Mouse (Mus musculus): ENCODE data around the gene Mmel1.

Mmel1 gene

DNA sequence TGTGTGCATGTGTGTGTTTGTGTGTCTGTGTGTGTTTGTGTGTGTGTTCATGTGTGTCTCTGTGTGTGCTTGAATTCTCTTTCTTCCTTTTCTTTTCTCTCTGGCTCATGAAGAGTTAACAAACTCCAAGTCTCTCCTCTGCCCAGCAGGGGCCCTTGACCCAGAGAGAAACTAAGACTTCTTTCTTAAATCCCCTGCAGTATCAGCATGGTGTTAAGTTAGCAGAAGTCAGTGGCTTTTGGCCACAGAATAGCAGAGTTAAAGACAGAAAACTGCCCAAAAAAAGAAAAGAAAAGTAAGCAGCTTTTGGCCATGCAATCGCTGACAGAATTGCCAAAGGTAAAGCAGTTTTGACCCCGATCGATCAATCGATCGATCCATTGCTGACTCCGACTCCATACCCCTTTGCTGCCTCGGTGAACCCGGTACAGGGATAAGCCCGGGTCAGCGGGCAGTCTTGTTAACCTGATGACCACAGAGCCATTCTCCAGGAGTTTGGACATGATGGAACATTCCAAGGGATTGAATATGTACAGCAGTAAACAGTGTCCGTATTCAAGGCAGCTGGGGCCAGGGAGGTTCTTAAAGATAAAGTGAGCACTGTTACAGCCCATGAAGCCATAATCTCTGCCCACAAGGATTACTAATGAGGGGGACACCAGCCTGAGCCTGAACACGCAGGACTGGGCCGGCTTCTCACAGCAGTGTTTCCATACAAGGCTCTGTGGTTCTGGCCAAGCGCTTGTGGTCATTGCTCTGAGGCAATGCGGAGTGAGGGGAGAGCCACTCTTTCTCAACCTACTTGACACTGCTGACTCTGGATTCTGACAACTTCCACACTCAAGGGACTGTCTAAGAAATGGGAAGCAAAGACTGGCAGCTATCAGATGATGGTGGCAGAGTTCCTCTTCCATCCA, 41.5 kb downstream of the Mmel1 start:
- DNase-seq = no peak

DNA sequence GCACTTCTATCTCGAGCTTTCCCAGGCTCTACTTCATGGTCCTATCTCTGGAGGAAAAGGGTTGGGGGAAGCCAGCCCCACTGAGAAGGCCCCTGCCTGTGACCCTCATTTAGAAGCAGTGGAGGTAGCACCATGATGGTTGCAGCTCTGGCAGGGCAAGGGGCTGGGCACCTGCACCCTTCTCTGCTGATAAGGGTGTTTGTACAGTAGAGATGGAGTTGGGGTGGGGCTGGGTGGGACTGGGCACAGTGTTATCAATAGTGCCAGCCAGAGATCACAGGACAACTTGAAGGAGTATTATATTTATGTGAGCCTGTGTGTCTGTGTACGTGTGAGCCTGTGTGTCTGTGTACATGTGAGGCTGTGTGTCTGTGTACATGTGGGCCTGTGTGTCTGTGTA, 42.3 kb downstream of the Mmel1 start:
- DNase-seq = no peak

DNA sequence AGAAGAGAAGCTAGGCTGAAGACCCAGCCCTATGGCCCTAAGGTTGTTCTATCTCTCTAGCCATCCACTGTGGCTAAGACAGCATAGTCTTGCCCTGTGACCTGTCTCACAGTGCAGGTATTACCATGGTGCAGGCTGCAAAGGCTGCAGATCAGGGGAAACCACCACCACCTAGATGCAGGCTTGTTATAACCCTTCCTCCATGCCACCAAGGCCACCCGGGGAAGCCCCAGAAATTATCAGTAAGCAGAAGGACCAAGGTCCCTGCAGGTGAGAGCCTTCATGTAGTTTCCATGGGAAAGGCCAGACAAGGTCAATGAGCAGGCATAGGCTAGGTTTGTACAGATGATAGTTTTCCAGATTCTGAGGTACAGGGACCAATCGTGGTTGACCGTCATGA, 44.5 kb downstream of the Mmel1 start:
- no peak for DNase-seq

DNA sequence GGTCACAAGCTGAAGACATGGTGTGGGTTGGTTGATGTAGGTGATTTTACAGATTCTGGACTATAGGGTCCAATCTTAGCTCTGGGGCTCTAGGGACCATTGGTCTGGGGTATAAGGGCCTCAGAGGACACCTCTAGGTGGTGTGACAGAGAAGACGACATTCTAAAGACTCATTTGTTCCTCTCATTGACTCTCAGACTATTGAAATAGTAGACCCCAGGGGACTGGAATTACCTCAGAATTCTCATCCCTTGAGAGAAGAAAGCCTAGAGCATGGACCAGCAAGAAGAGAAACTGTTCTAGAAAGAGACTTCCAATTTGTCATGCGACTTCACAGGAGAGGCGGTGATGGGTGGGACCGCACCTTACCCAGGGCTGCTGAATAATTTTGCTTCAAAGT, 44.9 kb downstream of the Mmel1 start:
- no peak for DNase-seq

DNA sequence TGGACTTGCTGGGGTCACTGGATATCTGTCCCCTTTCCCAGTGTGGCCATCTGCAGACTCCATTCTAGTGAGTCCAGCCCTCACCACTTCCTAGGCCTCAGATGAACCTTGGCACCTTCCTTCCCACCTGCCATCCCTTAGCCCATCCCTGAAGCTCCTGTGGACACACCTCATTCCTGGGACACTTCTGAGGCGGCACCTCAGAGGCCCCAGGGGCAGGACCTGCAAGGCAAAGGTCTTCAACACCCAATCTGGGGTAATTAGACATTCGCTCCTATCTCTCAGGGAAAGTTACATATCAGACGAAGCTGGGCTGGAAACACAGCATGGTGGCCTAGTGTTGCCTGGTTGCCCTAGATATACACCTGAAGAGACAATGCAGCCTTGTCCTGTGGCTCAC, 45.3 kb downstream of the Mmel1 start:
- DNase-seq = peak; percentile 71

DNA sequence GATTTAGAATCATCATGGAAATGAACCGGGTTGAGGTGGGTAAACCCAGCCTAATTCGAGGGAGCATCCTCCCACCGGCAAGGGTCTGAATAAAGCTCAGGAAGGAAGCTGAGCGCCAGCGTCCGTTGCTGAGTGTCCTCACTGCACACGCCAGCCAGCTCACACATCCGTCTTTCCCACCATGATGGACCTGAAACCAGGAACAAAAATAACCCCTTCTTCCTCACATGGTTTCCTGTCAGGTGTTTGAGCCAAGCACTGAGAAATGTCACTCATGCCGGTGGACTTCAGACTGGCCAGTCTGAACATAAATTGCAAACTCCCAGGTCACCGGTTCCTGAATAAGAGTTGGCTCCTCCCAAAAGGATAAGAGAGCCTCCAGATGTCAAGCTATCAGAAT, 45.9 kb downstream of the Mmel1 start:
- no peak for DNase-seq

DNA sequence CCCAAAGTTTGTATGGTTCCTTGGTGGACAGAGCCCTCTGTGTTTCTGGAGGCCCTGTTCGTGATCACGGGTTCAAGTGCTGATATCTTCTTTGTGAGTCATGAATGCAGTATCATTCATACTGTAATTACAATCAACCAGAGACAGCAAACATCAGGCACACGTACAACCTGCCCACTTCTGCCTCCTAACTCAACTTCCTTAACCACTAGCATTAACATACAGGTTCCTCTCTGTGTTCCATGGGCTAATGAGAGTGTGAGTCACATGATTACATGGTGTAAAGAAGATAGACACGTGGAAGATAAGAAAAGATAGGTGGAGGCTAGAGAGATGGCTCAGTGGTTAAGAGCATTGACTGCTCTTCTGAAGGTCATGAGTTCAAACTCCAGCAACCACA, 47.3 kb downstream of the Mmel1 start:
- DNase-seq = no peak

DNA sequence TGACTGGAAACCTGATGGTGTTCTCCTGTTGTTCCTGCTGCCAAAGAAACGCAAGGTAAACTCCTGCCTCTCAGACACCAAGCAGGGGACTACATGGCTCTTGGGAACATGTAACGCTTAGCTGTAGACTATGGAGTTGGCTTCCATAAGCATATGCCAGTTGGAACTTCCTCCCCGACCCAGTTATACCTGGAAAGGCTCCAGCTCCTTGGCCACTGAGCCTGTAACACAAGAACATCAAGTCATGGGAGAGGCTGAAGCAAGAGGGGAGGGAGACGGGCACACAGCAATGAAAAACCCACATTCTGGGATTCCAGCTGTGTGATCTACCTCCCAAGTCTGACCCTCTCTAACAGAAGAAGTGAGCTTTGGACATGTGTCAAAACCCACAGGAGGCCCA, 52.9 kb downstream of the Mmel1 start:
- DNase-seq = no peak

DNA sequence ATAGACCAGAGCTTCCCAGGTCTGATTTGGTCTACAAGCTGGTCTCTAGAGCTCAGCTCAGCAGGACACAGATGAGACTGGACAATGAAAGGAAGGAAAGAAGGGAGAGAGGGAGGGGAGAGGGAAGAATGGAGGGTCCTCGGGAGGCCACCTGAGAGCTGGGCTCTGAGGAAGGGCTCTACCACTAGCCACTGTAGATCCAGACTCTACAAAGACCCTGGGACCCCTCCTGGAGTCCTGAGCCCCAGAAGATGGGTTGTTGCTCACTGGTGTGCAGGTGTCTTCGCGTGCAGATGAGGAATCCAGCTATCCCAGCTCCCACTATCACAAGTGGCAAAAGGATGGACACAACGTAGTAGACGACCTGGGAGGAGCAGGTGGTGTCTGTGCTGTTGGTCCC, 53.5 kb downstream of the Mmel1 start:
- no peak for DNase-seq

DNA sequence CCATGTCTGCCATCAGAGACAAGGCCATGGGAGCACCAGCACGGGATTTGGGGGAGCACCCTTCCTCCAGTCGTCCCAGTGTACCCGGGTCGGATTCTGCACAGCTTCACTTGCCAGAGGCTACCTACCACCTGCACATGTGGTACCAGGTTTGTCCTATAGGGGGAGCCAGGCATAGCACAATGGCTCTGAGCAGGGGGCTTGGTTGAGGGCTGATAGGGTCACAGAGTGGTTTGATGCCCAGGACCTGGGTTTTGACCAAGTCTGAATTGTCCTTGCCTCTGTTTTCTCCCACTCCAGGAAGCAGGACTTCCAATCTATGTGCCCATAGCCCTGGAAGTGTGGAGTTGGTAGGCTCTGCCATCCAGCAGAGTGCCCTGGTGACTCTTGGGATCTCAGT, 56.0 kb downstream of the Mmel1 start:
- no peak for DNase-seq

DNA sequence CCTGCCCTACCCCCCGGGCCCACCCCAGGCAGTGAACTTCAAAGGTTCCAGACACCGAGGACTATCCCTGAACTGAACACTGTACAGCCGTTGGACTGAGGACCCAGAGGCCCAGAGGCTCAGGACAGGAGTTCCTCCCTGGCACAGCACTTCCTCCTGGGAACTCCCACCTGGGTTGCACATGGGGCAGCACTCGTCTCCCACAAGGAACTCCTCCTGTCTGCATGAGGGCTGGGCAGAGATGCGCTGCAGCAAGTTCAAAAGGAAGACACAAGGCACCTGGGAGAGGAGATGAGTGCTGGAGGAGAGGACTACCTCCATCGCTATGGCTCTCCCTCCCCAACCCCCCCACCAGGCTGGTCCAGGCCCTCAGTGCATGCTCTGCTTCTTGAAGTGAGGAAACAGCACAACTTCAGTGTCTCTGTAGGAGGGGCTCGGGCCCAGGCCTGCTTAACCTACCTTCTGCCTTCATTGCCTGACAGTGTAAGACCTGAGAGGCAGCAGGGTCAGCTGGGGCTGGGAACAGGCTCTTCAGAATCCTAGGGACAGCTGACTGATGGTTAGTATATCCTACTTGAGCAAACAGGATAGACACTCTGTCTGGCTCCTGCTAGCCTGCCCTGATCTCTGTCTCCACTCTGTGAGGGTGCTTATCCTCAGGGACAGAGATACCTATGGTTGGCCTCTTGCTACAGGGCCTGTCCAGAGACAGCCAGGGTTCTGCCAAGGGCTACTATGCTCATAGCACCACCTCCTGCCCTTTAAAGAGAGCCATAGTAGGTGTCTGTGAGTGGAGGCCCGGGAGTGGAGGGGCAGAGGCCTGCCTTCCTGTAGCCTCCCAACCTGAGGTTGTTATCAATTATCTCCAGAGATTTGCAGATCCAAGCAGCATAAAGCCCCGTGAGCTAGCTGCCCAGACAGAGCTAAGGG, 57.8 kb downstream of the Mmel1 start:
- no peak for DNase-seq

DNA sequence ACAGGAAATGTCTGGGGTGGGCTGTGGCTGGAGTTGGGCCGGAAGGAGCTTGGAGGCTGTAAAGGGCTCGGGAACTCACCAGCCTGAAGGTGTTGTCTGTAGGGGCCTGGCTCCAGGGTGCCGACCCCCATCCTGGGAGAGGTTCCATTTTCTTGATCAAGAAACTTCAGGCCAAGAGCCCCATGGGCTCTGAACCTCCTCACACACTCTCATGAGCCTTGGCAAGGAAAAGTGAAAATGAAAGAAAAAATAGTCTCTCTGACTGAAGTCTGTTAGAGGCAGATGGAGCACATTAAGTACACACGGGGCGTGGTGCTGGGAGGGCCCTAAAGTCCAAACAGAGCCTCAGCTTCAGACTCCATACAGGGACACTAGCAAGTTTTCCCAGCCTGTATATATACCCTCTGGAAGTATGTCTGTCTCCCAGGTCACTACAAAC, 58.5 kb downstream of the Mmel1 start:
- peak; percentile 31 for DNase-seq

DNA sequence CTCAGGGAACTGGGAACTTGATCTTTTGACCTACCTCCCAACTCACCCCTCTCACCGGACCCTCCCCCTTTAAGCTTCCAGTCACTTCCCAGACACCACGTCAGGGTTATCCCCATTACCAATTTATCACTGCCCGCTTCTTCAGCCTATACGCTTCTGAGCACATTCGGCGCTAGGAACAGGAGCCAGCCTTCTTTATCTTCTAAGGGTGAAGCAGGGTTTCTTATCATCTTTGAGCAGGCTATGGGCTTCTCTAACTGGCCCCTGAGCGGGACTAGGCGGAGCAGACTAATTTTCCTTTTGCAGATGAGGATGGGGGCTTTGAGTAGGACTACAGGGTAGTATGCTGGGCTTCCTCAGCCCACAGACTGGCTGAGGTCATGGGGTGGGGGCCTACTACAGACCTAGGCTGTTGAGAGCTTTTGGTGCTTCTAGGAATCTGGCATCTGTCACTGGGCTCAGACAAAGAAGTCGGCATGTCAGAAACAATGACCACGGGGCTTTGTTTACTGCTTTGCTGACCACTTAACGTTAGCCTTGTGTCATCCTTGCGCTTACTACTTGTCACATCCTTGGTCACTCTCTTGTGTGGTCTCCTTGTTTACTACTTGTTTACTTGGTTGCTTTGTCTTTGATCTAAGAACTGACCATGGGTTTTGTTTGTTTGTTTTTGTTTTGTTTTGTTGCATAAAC, 59.2 kb downstream of the Mmel1 start, which contains the start of gene Tnfrsf14:
Tnfrsf14 (minus strand) TSS at position 169 of the 693 bp plus-strand sequence.
- no peak for DNase-seq

DNA sequence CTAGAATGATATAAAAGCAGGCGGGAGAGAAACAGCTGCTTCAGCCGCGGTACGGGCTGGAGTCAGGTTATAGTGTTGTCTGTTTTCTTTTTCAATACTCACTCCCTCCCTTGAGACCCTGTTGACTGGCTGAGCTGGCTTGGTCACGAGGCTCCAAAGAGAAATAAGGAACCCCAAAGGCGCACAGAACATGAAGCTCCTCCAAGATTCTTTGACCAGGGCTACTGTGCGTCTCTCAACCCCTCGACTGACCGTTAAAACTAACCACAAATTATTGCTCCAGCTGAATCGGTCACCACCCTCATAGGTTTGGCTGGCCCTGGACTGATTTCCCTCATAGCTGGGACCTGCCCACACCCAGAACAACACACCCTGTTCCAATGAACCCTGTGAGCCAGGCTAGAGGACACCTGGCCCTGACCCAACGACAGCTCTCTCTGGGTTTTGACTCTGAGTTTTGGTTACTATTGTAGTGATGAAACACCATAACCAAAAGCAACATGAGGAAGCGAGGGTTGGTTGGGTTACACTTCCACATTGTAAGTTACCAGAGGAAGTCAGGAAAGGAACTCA, 59.8 kb downstream of the Mmel1 start:
- DNase-seq = peak; percentile 21

DNA sequence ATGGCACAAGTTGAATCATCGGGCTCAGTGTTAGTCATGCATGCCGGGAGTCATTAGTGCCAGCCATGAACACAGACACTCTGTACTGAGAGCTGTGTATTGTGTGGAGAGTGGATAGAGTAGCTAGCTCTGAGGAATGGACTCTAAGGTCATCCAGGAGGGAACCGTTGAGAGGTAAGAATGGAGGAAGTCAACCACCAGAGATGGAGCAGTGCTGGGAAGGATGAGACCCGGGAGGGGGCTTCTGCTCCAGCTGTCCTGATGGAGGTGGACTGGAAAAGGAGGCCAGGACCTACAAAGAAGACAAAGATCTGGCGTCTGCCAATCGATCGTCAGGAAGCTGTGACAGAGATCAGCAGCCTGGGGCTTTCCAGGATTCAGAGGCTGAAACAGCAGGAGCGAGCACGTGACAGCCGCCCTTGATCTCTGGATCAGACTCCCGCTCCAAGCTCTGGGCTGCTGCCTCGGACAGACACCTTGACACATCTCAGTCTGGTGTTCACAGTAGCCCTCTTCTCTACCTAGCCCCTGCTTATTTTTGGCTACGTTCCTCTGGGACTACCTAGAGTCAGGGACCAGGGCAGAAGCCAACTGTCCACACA, 64.0 kb downstream of the Mmel1 start:
- no peak for DNase-seq

DNA sequence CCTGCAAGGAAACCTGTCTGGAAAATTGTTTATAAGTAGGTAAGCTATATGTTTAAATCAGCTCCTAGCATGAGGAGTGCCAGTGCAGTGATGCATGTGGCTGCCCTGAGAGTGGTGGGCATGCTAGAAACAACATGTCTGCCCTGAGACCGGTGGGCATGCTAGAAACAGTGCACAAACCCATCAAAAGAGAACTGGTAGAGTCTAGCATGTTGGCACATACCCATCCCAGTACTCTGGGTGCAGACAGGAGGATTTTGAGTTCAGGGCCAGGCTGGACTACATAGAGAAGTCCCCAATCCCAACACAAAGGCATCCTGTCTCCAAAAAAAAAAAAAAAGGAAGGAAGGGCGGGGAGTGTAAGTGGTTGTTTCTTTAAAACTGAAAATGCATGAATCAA, 65.4 kb downstream of the Mmel1 start:
- no peak for DNase-seq

DNA sequence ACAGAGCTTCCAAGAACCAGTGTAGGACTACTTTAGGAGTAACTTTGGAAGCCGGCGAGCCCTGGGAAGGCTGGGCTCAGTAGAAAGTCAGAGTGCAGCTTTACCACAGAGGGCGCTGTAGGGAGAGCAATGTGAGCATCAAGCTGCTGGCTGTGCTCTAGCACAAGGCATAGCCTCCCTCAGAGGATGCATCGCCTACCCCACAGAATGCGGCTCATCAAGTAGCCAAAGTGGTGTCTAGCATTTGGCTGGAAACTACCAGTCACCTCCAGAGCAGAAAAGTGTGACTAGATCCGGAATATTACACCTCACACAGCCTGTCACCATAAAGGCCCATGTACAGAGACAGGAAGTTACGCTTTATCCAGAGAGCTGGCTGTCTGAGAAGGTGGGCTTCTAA, 66.4 kb downstream of the Mmel1 start:
- DNase-seq = no peak

DNA sequence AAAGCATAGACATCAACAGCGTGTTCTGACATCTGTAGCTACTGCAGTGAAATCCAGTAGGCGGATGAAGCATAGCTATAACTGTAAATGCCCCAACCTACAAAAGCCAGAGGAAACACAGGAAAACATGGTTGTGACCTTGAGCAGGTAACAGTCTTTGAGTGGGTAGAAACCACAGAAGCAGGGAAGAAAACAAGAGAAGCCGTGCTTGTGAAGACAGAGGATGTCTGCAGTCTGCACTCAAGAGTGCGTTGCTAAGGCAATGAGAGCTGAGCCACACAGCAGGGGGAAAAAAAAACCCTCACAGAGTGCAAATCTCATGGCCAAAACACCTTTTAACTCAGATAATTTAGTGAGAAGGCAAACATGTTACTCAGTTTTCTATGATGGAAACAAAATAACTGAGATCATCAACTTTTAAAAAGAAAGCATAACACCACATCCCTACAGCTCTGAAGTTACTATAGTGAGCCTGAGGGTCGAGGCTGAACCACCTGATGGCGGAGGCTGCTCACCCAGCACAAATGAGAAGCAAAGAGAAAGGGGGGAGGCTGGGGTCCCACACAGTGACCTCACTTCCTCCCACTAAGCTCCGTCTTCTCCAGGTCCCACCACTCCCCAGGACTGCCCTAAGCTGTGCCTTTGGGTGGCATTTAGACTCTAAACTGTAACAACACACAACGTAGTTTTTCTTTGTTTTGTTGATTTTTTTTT, 67.3 kb downstream of the Mmel1 start:
- no peak for DNase-seq

DNA sequence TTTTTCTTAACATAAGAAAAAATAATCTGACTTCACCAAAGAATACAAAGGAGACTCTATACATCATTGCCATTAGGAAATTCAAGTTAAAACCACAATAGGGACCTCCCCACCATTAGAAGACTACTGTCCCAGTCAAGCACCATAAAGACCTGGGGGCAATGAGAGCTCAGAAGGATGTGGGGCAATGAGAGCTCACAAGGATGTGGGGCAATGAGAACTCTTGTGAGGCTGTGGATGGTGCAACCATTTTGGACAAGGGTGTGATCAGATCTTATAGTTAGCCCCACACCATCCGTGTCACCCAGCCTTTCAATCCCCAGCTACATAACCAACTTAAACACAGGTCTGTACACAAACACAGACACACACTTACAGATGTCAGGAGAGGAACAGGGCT, 68.4 kb downstream of the Mmel1 start:
- no peak for DNase-seq

DNA sequence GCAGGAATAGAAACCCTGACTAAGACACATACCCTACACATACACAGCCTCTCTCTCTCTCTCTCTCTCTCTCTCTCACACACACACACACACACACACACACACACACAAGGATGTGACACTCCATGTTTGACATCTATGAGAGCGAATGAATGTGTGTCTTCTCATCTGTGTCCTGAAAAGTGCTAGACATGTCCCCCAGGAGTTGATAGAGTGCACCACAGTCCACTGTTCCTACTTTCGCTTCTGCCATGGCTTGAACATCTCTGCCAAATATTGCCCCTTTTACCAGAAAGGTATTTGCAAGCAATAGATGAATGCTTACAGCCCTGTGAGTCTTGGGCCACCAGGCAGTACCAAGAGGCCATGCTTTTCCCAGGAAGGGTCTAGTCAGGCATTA, 70.8 kb downstream of the Mmel1 start:
- no peak for DNase-seq

DNA sequence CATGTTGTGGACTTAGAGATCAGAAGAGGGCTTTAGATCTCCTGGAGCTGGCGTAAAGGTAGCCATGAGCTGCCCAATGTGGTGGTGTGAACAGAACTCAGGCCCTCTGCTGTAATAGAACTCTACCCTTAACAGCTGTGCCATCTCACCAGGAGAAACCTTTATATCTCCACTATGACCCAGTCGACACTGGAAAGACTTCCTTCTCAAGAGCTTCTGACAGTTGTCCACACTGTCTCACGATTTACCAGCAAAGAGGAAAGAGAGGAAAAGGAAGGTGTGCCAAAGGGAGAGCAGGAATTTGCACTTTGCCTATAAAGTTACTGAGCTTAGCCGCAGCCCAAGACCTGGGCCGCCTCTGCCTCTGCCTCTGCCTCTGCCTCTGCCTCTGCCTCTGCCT, 72.4 kb downstream of the Mmel1 start:
- DNase-seq = no peak

Measured in kidney, adult 11 months (tissue).